Mouse (Mus musculus) stomach, embryonic 14.5 days (tissue): ENCODE data around the gene Spint3. TPM values are rescaled to one million over a fixed set of nuclear protein-coding genes. Genes with fewer than 3 reads are reported as not detected.

Experiments used
- ATAC-seq: fragments of 200-750 bp; cut with Nextera tagmentation; 2 replicates; pipeline ENCODE4 v1.8.0; 2017; ENCODE audit warnings: low read depth, moderate TSS enrichment; ENCODE audit not compliant: insufficient number of reproducible peaks, insufficient read depth, low FRiP score
- H3K27ac ChIP-seq: fragments of 300-500 bp; sonication (generic); 2 replicates; pipeline ENCODE4 v1.5.1; 2014; ENCODE audit warnings: mild to moderate bottlenecking, low read length, moderate library complexity, mixed read lengths
- H3K27me3 ChIP-seq: fragments of 300-500 bp; sonication (generic); 2 replicates; pipeline ENCODE4 v1.6.1; 2014; ENCODE audit warnings: low read length, control low read depth, mixed read lengths; ENCODE audit not compliant: control insufficient read depth, insufficient read depth
- H3K36me3 ChIP-seq: fragments of 300-500 bp; sonication (generic); 2 replicates; pipeline ENCODE4 v1.6.1; 2014; ENCODE audit warnings: mild to moderate bottlenecking, control low read depth, low read length, moderate library complexity, mixed read lengths; ENCODE audit not compliant: control insufficient read depth, insufficient read depth
- H3K4me1 ChIP-seq: fragments of 300-500 bp; sonication (generic); 2 replicates; pipeline ENCODE4 v1.6.1; 2014; ENCODE audit warnings: low read length, control low read depth, mixed read lengths; ENCODE audit not compliant: control insufficient read depth, insufficient read depth
- H3K4me2 ChIP-seq: fragments of 300-500 bp; sonication (generic); replicated peaks from 2 replicates; pipeline ENCODE4 v1.6.1; 2014; ENCODE audit warnings: low read depth, low read length, control low read depth
- H3K4me3 ChIP-seq: fragments of 300-500 bp; sonication (generic); 2 replicates; pipeline ENCODE4 v1.5.1; 2014; ENCODE audit warnings: low read depth, low read length, control low read depth
- H3K9ac ChIP-seq: fragments of 300-500 bp; sonication (generic); replicated peaks from 2 replicates; pipeline ENCODE4 v1.6.1; 2014; ENCODE audit warnings: low read depth, mild to moderate bottlenecking, control low read depth, low read length, moderate library complexity, mixed read lengths
- H3K9me3 ChIP-seq: fragments of 300-500 bp; sonication (generic); 2 replicates; pipeline ENCODE4 v1.6.1; 2016; ENCODE audit warnings: low read depth, low read length, control low read depth; ENCODE audit not compliant: control insufficient read depth
- WGBS: fragments of 180-500 bp; shearing (Covaris S2); extraction: QIAGEN DNeasy Blood & Tissue Kit; methylation state at CpG from one replicate; pipeline ENCODE4 v1.1.7; 2014; 5-methylcytosine and 5-hydroxymethylcytosine counted together
- polyA plus RNA-seq: library from polyadenylated mRNA; unstranded; fragments of >200 nt; fragmentation: Nextera tagmentation; extraction: Ambion mirVana; gene quantifications from 2 replicates; pipeline ENCODE4 v1.2.1, GENCODE M21; 2014

Spint3 gene
- polyA plus RNA-seq, 1 experiment from 2014 or later: not detected

DNA sequence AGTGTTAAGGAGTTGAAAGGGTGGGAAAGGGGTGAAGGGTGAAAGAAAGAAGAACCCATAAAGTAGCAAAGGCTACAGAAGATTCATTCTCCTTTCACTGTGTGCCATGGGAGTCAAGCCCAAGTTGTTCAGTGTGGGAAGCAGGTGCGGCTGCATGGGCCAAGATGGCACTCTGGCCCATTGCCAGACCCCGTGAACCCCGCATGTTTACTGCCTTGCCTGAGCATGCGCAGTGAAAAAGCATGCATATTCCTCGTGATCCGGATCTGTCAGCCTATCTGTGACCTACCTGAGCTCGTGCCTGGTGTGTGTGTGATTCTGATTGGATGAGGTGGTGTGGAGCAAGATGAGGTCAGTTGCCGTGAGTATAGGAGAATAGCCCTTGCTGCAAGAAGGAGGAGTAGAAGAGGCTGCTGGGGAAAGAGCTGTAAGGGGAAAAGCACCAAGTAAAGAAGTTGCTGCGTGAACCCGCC is 49.9 kb downstream of the Spint3 start:
- no peaks in the 10 kb centered on the region for H3K9me3 ChIP-seq
- peaks cover 10% of the 10 kb centered on the region for H3K4me1 ChIP-seq
- H3K4me2 ChIP-seq: no peak overlapping the region
- H3K27ac ChIP-seq: no peak overlapping the region
- ATAC-seq: no peak
- H3K9ac ChIP-seq: no peak overlapping the region
- H3K36me3 ChIP-seq: no peaks in the 10 kb centered on the region
- H3K27me3 ChIP-seq: no peaks in the 10 kb centered on the region
- WGBS: 82% methylated on average over 10 of the region's 10 CpGs
- H3K4me3 ChIP-seq: no peak overlapping the region

- no peak for ATAC-seq
- H3K27ac ChIP-seq: no peak overlapping the region
These were observed 51.0 kb downstream of the Spint3 start for GRCm38 (mm10) chr2:164522280-164522679.

GRCm38 (mm10) chr2:164521841-164522240 is 51.4 kb downstream of the Spint3 start:
- H3K4me3 ChIP-seq: no peak overlapping the region
- H3K27ac ChIP-seq: no peak overlapping the region

More at GRCm38 (mm10) chr2:164522280-164522679, 51.0 kb downstream of the Spint3 start:
- Histone ChIP-seq H3K4me3 (no peak overlapping the region), H3K27me3 (no peaks in the 10 kb centered on the region), H3K9ac (no peak overlapping the region), H3K36me3 (no peaks in the 10 kb centered on the region), H3K4me2 (no peak overlapping the region), H3K9me3 (no peaks in the 10 kb centered on the region), H3K4me1 (peaks cover 11% of the 10 kb centered on the region)
- 26% methylated on average over 8 of the region's 8 CpGs for WGBS

GRCm38 (mm10) chr2:164520782-164521181 is 52.5 kb downstream of the Spint3 start:
- ATAC-seq: no peak
- 20% methylated on average over 3 of the region's 3 CpGs for WGBS
- H3K4me2 ChIP-seq: no peak overlapping the region
- no peak overlapping the region for H3K27ac ChIP-seq
- H3K9ac ChIP-seq: no peak overlapping the region
- H3K9me3 ChIP-seq: no peaks in the 10 kb centered on the region
- H3K4me1 ChIP-seq: peaks cover 11% of the 10 kb centered on the region
- no peaks in the 10 kb centered on the region for H3K36me3 ChIP-seq
- H3K27me3 ChIP-seq: no peaks in the 10 kb centered on the region
- H3K4me3 ChIP-seq: no peak overlapping the region

More at GRCm38 (mm10) chr2:164521841-164522240, 51.4 kb downstream of the Spint3 start:
- H3K9me3 ChIP-seq: no peaks in the 10 kb centered on the region
- no peak overlapping the region for H3K9ac ChIP-seq
- H3K27me3 ChIP-seq: no peaks in the 10 kb centered on the region
- H3K4me2 ChIP-seq: no peak overlapping the region
- ATAC-seq: no peak
- 19% methylated on average over 11 of the region's 11 CpGs for WGBS
- H3K36me3 ChIP-seq: no peaks in the 10 kb centered on the region
- H3K4me1 ChIP-seq: peaks cover 11% of the 10 kb centered on the region

Other genes starting within 250 kb of the Spint3 start
- gene Svs5, start 240.7 kb downstream of the Spint3 start, polyA plus RNA-seq: not detected in 2 replicates
- 0.58 and 1.8 TPM in 2 replicates for gene Slpi, start 184.4 kb downstream of the Spint3 start, polyA plus RNA-seq
- gene Rbpjl, start 170.3 kb downstream of the Spint3 start, polyA plus RNA-seq: 0.14 and 6.6 TPM in 2 replicates
- 1.1 and 2.0 TPM in 2 replicates for gene Matn4, start 168.3 kb downstream of the Spint3 start, polyA plus RNA-seq
- 104 and 120 TPM in 2 replicates for gene Sdc4, start 129.6 kb downstream of the Spint3 start, polyA plus RNA-seq
- gene Sys1, start 116.5 kb downstream of the Spint3 start, polyA plus RNA-seq: 65.0 and 67.6 TPM in 2 replicates
- gene Gm20458, start 112.5 kb downstream of the Spint3 start, polyA plus RNA-seq: 7.0 and 19.1 TPM in 2 replicates
- not detected in 2 replicates for gene Trp53tg5, start 99.7 kb downstream of the Spint3 start, polyA plus RNA-seq
- gene Dbndd2, start 87.4 kb downstream of the Spint3 start, polyA plus RNA-seq: 8.8 and 17.9 TPM in 2 replicates
- 83.0 and 86.0 TPM in 2 replicates for gene Pigt, start 75.9 kb downstream of the Spint3 start, polyA plus RNA-seq
- 241 and 274 TPM in 2 replicates for gene Wfdc2, start 11.0 kb downstream of the Spint3 start, polyA plus RNA-seq
- gene Wfdc6a, start 12.0 kb upstream of the Spint3 start, polyA plus RNA-seq: 2.1 and 2.3 TPM in 2 replicates
- gene Eppin, start 20.1 kb upstream of the Spint3 start, polyA plus RNA-seq: not detected in 2 replicates
- gene Wfdc6b, start 40.1 kb upstream of the Spint3 start, polyA plus RNA-seq: not detected in 2 replicates
- not detected in 2 replicates for gene Wfdc8, start 40.2 kb upstream of the Spint3 start, polyA plus RNA-seq
- gene Wfdc16, start 65.3 kb upstream of the Spint3 start, polyA plus RNA-seq: not detected in 2 replicates
- gene Wfdc10, start 82.6 kb upstream of the Spint3 start, polyA plus RNA-seq: 0.64 and 1.3 TPM in 2 replicates
- gene Wfdc9, start 83.1 kb upstream of the Spint3 start, polyA plus RNA-seq: not detected in 2 replicates
- not detected in 2 replicates for gene Wfdc11, start 100.6 kb upstream of the Spint3 start, polyA plus RNA-seq
- gene Wfdc13, start 111.6 kb upstream of the Spint3 start, polyA plus RNA-seq: 2.4 and 2.5 TPM in 2 replicates
- not detected in 2 replicates for gene Spint4, start 125.0 kb upstream of the Spint3 start, polyA plus RNA-seq
- gene Spint5, start 141.8 kb upstream of the Spint3 start, polyA plus RNA-seq: not detected in 2 replicates
- 0.78 and 0.95 TPM in 2 replicates for gene Wfdc3, start 172.5 kb upstream of the Spint3 start, polyA plus RNA-seq
- gene Dnttip1, start 172.5 kb upstream of the Spint3 start, polyA plus RNA-seq: 64.0 and 69.8 TPM in 2 replicates
- gene Ube2c, start 196.4 kb upstream of the Spint3 start, polyA plus RNA-seq: 396 and 433 TPM in 2 replicates
- gene Tnnc2, start 206.5 kb upstream of the Spint3 start, polyA plus RNA-seq: 1.1 and 2.1 TPM in 2 replicates
- gene Snx21, start 212.4 kb upstream of the Spint3 start, polyA plus RNA-seq: 24.4 and 29.5 TPM in 2 replicates
- 18.8 and 19.2 TPM in 2 replicates for gene Acot8, start 231.4 kb upstream of the Spint3 start, polyA plus RNA-seq
- gene Zswim3, start 231.6 kb upstream of the Spint3 start, polyA plus RNA-seq: 9.0 and 9.2 TPM in 2 replicates
- gene Zswim1, start 249.2 kb upstream of the Spint3 start, polyA plus RNA-seq: 16.0 and 17.6 TPM in 2 replicates